Mouse (Mus musculus) kidney, embryonic 16.5 days (tissue): ENCODE results near the gene Slc9a3. TPM values are rescaled to one million over a fixed set of nuclear protein-coding genes. Genes with fewer than 3 reads are reported as not detected.
A peak's percentile ranks its signal among the peaks of the same experiment; 100 is the strongest.

Experiments used
- ATAC-seq: fragments of 200-750 bp; cut with Nextera tagmentation; 2 replicates; pipeline ENCODE4 v1.8.0; 2017; ENCODE audit warnings: moderate TSS enrichment; ENCODE audit not compliant: low FRiP score, low TSS enrichment
- H3K27ac ChIP-seq: fragments of 300-500 bp; sonication (generic); 2 replicates; pipeline ENCODE4 v1.5.1; 2014; ENCODE audit warnings: low read length
- H3K27me3 ChIP-seq: fragments of 300-500 bp; sonication (generic); 2 replicates; pipeline ENCODE4 v1.6.1; 2014; ENCODE audit warnings: low read length, control low read depth, mixed read lengths; ENCODE audit not compliant: insufficient read depth
- H3K36me3 ChIP-seq: fragments of 300-500 bp; sonication (generic); 2 replicates; pipeline ENCODE4 v1.6.1; 2014; ENCODE audit warnings: low read length, control low read depth, mixed read lengths; ENCODE audit not compliant: insufficient read depth
- H3K4me1 ChIP-seq: fragments of 300-500 bp; sonication (generic); 2 replicates; pipeline ENCODE4 v1.6.1; 2014; ENCODE audit warnings: low read length, control low read depth, mixed read lengths; ENCODE audit not compliant: insufficient read depth
- H3K4me2 ChIP-seq: fragments of 300-500 bp; sonication (generic); replicated peaks from 2 replicates; pipeline ENCODE4 v1.6.1; 2014; ENCODE audit warnings: low read depth, low read length
- H3K4me3 ChIP-seq: fragments of 300-500 bp; sonication (generic); 2 replicates; pipeline ENCODE4 v1.5.1; 2014; ENCODE audit warnings: mild to moderate bottlenecking, low read length
- H3K9ac ChIP-seq: fragments of 300-500 bp; sonication (generic); replicated peaks from 2 replicates; pipeline ENCODE4 v1.6.1; 2014; ENCODE audit warnings: low read length
- H3K9me3 ChIP-seq: fragments of 300-500 bp; sonication (generic); 2 replicates; pipeline ENCODE4 v1.6.1; 2016; ENCODE audit warnings: low read length, control low read depth
- WGBS: fragments of 180-500 bp; shearing (Covaris S2); extraction: QIAGEN DNeasy Blood & Tissue Kit; methylation state at CpG from one replicate; pipeline ENCODE4 v1.1.7; 2014; 5-methylcytosine and 5-hydroxymethylcytosine counted together
- polyA plus RNA-seq: library from polyadenylated mRNA; unstranded; fragments of >200 nt; fragmentation: Nextera tagmentation; extraction: Ambion mirVana; gene quantifications from 2 replicates; pipeline ENCODE4 v1.2.1, GENCODE M21; 2015

The Slc9a3 gene
- polyA plus RNA-seq, result 3.7 and 4.2 TPM in 2 replicates

- ATAC-seq, result peak; percentile 47
- H3K4me3 ChIP-seq, result peak within 1 kb of the TSS; percentile 51
- no peaks in the 10 kb centered on the region for H3K9me3 ChIP-seq
- under 1% methylated on average over 34 of the region's 35 CpGs for WGBS
- H3K27ac ChIP-seq, result no peak within 1 kb of the TSS
- peaks cover 8% of the 10 kb centered on the region for H3K4me1 ChIP-seq
- no peaks in the 10 kb centered on the region for H3K36me3 ChIP-seq
- H3K27me3 ChIP-seq, result peaks cover 37% of the 10 kb centered on the region
- peak within 1 kb of the TSS; percentile 80 for H3K4me2 ChIP-seq
- peak within 1 kb of the TSS; percentile 50 for H3K9ac ChIP-seq
Observed at GRCm38 (mm10) chr13:74121141-74121602, at the start of gene Slc9a3. TSS of gene Slc9a3 (plus strand) at chr13:74121457.

- peaks cover 5% of the 10 kb centered on the region; the same call in 1 of the 2 replicates for H3K27me3 ChIP-seq
- no peak overlapping the region for H3K27ac ChIP-seq
- 66% methylated on average over 3 of the region's 3 CpGs for WGBS
- no peak overlapping the region for H3K4me3 ChIP-seq
- no peak overlapping the region for H3K9ac ChIP-seq
- H3K9me3 ChIP-seq, result no peaks in the 10 kb centered on the region
- no peak for ATAC-seq
- no peaks in the 10 kb centered on the region for H3K4me1 ChIP-seq
- H3K4me2 ChIP-seq, result no peak overlapping the region
- H3K36me3 ChIP-seq, result no peaks in the 10 kb centered on the region
Observed at GRCm38 (mm10) chr13:74071714-74072113, 49.5 kb upstream of the Slc9a3 start.

DNA sequence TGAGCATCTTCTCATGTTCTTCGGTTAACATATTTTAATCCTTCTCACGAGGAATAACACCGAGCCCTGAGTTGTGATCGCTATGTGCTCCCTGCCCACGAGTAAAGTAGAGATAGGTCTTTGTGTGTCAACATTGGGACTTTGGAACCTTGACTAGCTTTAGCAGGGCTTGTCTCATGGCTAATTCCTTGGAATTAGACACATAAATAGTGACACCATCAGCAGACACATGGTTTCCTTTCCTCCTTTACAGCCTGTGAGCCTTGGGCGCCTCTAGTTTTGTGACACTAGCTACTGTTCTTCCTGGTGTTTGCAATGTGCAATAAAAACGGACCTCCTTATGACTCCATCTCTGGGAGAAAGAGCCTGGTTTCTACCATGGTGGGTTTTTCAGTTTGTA is 47.9 kb upstream of the Slc9a3 start:
- H3K9me3 ChIP-seq, result no peaks in the 10 kb centered on the region
- no peak overlapping the region for H3K4me3 ChIP-seq
- peaks cover 5% of the 10 kb centered on the region; the same call in 1 of the 2 replicates for H3K27me3 ChIP-seq
- H3K36me3 ChIP-seq, result no peaks in the 10 kb centered on the region
- no peak for ATAC-seq
- no peak overlapping the region for H3K9ac ChIP-seq
- H3K4me1 ChIP-seq, result no peaks in the 10 kb centered on the region
- H3K27ac ChIP-seq, result no peak overlapping the region
- 88% methylated on average over 7 of the region's 7 CpGs for WGBS
- no peak overlapping the region for H3K4me2 ChIP-seq

DNA sequence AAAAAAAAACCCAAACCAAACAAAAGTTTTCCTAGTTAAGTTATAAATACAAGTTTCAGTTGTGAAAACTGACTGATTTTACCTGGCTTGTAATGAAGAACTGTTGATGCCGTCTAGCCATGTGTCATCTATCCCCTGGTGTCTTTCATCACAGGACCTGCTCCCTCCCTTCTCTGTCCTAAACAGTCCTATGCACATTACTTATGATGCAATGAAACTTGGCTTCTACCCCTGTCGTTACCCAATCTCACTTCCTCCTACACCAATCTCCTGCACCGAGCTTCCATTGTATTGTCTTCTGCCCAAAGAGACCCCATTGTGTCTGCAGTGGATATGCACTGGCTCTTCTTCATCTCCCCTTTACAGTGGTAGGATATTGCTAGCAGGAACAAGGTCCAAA is 31.0 kb upstream of the Slc9a3 start:
- Histone ChIP-seq H3K4me3 (no peak overlapping the region), H3K27ac (no peak overlapping the region), H3K36me3 (no peaks in the 10 kb centered on the region), H3K27me3 (no peaks in the 10 kb centered on the region), H3K4me2 (no peak overlapping the region), H3K9me3 (no peaks in the 10 kb centered on the region), H3K9ac (no peak overlapping the region), H3K4me1 (0 out of 2 replicates have a peak, but pooled peaks cover 4% of the 10 kb centered on the region)
- WGBS, result 67% methylated on average over 3 of the region's 3 CpGs
- ATAC-seq, result no peak

- H3K9ac ChIP-seq, result no peak overlapping the region
- WGBS, result 68% methylated on average over 2 of the region's 2 CpGs
- H3K27ac ChIP-seq, result no peak overlapping the region
- no peaks in the 10 kb centered on the region for H3K9me3 ChIP-seq
- no peak overlapping the region for H3K4me3 ChIP-seq
- H3K4me2 ChIP-seq, result no peak overlapping the region
- no peaks in the 10 kb centered on the region for H3K36me3 ChIP-seq
- H3K4me1 ChIP-seq, result 0 out of 2 replicates have a peak, but pooled peaks cover 2% of the 10 kb centered on the region
- H3K27me3 ChIP-seq, result no peaks in the 10 kb centered on the region
- no peak for ATAC-seq
Observed at GRCm38 (mm10) chr13:74095936-74096335, 25.3 kb upstream of the Slc9a3 start.

DNA sequence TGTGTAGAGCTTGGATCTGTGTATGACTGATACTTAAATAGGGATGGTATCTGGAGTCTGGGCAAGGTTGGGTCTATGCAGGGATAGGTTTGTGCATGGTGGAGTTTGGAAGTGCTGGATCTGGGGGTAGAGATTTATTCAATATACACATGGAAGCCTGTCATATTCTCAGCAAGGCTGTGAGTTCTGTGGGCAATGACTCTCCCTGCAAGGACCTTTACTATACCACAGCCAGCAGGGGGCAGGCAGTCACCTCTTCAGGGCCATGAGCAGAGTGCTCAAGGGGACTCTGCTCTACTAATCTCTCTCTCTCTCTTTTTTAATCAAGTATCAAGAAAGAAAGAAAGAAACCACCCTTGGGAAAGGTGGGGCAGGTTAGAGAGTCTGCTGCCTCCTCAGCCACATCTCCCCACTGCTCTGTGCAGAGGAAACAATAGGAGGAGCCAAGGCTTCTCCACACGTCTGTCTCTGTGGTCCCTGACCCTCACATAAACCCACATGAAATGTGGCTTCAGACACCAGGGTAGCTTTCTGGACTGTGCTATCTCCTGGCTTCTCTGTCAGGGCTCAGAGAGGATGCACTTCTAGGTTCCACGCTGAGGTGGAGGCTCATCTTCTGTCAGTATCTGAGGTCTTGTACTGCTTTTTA is 24.4 kb upstream of the Slc9a3 start:
- H3K9ac ChIP-seq, result no peak overlapping the region
- no peaks in the 10 kb centered on the region for H3K4me1 ChIP-seq
- no peaks in the 10 kb centered on the region for H3K9me3 ChIP-seq
- no peak overlapping the region for H3K4me3 ChIP-seq
- no peaks in the 10 kb centered on the region for H3K36me3 ChIP-seq
- no peaks in the 10 kb centered on the region for H3K27me3 ChIP-seq
- 30% methylated on average over 2 of the region's 2 CpGs for WGBS
- peak; percentile 88 for ATAC-seq
- no peak overlapping the region for H3K4me2 ChIP-seq
- no peak overlapping the region for H3K27ac ChIP-seq

DNA sequence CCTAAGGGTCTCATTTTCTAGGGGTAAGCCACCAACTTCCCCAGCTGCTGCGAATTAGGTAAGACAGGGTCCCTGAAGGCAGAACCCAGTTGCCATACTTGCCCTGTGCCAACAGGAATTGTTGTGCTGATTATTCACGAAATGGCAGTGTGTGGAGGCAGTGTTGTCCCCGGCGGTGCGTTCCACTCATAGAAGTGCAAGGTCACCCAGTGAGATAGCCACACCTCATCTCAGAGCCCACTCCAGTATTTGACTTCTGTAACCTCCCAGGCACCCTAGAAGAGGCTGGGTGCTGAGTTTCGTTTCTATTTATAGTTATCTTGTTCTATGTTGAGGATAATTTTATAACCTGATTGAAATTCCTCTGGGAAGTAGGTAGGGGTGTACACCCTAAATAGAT is 22.3 kb upstream of the Slc9a3 start:
- Histone ChIP-seq H3K4me3 (no peak overlapping the region), H3K27ac (no peak overlapping the region)
- 84% methylated on average over 6 of the region's 6 CpGs for WGBS

DNA sequence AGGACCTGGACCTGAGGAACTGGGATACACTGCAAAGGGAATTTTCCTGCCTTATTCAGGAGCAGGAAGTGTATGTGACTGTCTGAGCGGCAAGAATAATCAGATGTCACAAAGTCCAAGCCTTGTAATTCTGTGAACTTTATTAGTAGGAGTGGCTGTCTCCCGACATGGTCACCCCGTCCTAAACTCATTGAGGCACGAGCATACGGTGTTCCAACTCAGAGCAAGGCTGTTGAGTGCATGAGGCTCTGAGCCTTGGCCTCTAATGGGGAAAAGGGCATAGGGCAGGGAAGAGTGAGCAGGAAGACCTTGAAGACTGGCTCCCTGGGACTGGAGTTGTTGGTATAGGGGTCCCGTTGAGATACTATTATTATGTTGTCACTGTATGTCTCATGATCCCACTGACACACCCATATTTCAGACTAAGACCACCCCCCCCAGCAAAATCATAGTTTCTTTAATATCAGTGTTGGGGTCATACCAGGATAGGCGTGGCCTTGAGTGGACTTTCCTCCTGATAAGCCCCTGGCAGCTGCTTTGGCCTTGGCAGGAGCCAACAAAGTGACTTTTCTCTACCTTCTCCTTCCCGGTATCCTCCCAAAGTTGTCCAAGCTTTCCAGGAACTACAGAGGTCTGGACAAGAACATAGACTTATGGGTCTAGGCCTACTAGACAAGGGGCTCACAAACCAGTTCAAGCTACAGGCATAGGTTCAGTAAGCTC is 19.0 kb upstream of the Slc9a3 start:
- H3K4me3 ChIP-seq, result no peak overlapping the region
- no peaks in the 10 kb centered on the region for H3K4me1 ChIP-seq
- WGBS, result 70% methylated on average over 8 of the region's 8 CpGs
- no peaks in the 10 kb centered on the region for H3K27me3 ChIP-seq
- no peaks in the 10 kb centered on the region for H3K36me3 ChIP-seq
- no peak overlapping the region for H3K27ac ChIP-seq
- H3K4me2 ChIP-seq, result no peak overlapping the region
- no peaks in the 10 kb centered on the region for H3K9me3 ChIP-seq
- ATAC-seq, result no peak; the same call in 1 of the 2 replicates
- H3K9ac ChIP-seq, result no peak overlapping the region

More for the DNA sequence above, 22.3 kb upstream of the Slc9a3 start:
- Histone ChIP-seq H3K36me3 (no peaks in the 10 kb centered on the region), H3K27me3 (no peaks in the 10 kb centered on the region), H3K9me3 (no peaks in the 10 kb centered on the region), H3K4me1 (no peaks in the 10 kb centered on the region), H3K4me2 (no peak overlapping the region), H3K9ac (no peak overlapping the region)
- no peak for ATAC-seq

DNA sequence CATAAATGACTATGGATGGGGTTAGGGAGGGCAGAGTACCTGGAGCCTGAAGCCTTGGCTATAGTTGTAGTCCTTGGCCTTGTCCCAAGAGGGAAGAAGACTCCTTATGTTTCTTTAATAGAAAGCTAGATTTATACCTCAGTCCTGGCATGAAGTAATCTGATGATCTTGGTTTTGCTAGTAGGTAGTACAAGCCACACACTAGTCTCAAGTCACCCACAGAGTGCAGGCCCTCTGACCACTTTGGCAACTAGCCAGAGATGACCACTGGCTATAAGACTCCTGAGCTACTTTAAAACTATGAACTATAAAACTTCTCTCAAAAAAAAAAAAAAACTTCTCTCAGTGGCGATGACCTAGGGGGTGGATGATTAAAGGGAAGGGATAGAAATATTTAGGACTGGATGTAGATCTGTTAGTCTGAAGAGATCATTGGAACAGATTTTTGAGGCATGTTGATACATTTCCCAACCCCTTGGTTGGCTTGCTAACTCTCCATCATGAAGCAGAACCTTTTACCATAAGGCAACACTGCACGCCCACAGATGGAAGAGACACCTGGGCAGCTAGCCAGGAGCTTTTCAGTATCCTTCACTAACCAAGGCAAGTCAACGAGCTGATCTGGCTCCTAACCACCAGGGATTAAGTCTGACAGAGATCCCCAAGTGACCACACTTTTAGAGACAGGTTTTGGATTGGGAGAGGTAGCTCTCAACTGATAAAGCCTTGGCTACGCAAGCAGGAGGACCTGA is 18.2 kb upstream of the Slc9a3 start:
- Histone ChIP-seq H3K9me3 (no peaks in the 10 kb centered on the region), H3K27ac (no peak overlapping the region), H3K27me3 (no peaks in the 10 kb centered on the region), H3K4me1 (no peaks in the 10 kb centered on the region), H3K4me3 (no peak overlapping the region), H3K36me3 (no peaks in the 10 kb centered on the region), H3K9ac (no peak overlapping the region), H3K4me2 (no peak overlapping the region)
- ATAC-seq, result no peak
- 84% methylated on average over 4 of the region's 4 CpGs for WGBS
